Mouse (Mus musculus) heart, adult 2 months (tissue): ENCODE data around the gene Flot1. TPM values are rescaled to one million over a fixed set of nuclear protein-coding genes. Genes with fewer than 3 reads are reported as not detected.
A peak's percentile ranks its signal among the peaks of the same experiment; 100 is the strongest.

ENCODE experiments used
- DNase-seq, 2 experiments: peaks; one replicate each; pipeline ENCODE4 v3.0.0; 2021
- H3K27ac ChIP-seq: fragments of 200-600 bp; 2 replicates; pipeline ENCODE4 v1.8.1; 2022
- H3K27me3 ChIP-seq: fragments of 200-500 bp; 2 replicates; pipeline ENCODE4 v1.6.1; 2012; ENCODE audit warnings: mild to moderate bottlenecking, low read length, inconsistent platforms, mixed read lengths; ENCODE audit not compliant: control insufficient read depth, insufficient read depth
- H3K36me3 ChIP-seq: fragments of 200-500 bp; 2 replicates; pipeline ENCODE4 v1.6.1; 2012; ENCODE audit warnings: low read length, inconsistent platforms; ENCODE audit not compliant: control insufficient read depth, insufficient read depth
- H3K4me1 ChIP-seq: fragments of 200-500 bp; 2 replicates; pipeline ENCODE4 v1.6.1; 2011; ENCODE audit warnings: low read length; ENCODE audit not compliant: control insufficient read depth, insufficient read depth
- H3K4me3 ChIP-seq: fragments of 200-600 bp; 2 replicates; pipeline ENCODE4 v1.8.1; 2022
- H3K79me2 ChIP-seq: fragments of 200-500 bp; replicated peaks from 2 replicates; pipeline ENCODE4 v1.6.1; 2012; ENCODE audit warnings: mild to moderate bottlenecking, inconsistent platforms, low read length, moderate library complexity, mixed read lengths; ENCODE audit not compliant: control insufficient read depth, insufficient read depth
- H3K9ac ChIP-seq: fragments of 200-500 bp; 2 replicates; pipeline ENCODE4 v1.6.1; 2012; ENCODE audit warnings: low read depth, mild to moderate bottlenecking, control low read depth, inconsistent platforms, low read length, mixed read lengths
- CTCF ChIP-seq: fragments of 200-600 bp; IDR thresholded peaks from 2 replicates; pipeline ENCODE4 v1.8.1; 2022; ENCODE audit warnings: antibody characterized with exemption, mild to moderate bottlenecking, moderate library complexity
- EP300 ChIP-seq: fragments of 200-500 bp; IDR thresholded peaks from 2 replicates; pipeline ENCODE4 v1.6.1; 2011; ENCODE audit warnings: low read depth, low read length, control low read depth; ENCODE audit not compliant: insufficient read depth
- POLR2A ChIP-seq: fragments of 200-500 bp; IDR thresholded peaks from 2 replicates; pipeline ENCODE4 v1.6.1; 2011; ENCODE audit warnings: mild to moderate bottlenecking, low read depth, low read length, control low read depth; ENCODE audit not compliant: insufficient read depth
- WGBS: fragments of 180-500 bp; shearing (Covaris S2); methylation state at CpG from one replicate; pipeline ENCODE4 v1.1.7; 2018; 5-methylcytosine and 5-hydroxymethylcytosine counted together
- intact Hi-C: fragments of 180-260 bp; cut with DNase I; formaldehyde crosslinking; loops from one replicate; pipeline ENCODE4 v1.15.1; 2025
- polyA plus RNA-seq: library from polyadenylated mRNA; depleted of rRNA; stranded (reverse); fragments of >200 nt; gene quantifications from 2 replicates; pipeline ENCODE4 v1.2.3, GENCODE M21; 2012
- total RNA-seq, 2 experiments: library from RNA; stranded (reverse); gene quantifications; 2 replicates each; pipeline ENCODE4 v1.2.3; 2021

The Flot1 gene
- total and polyA plus RNA-seq, 3 experiments = 133 to 148 (median 138) TPM

DNA sequence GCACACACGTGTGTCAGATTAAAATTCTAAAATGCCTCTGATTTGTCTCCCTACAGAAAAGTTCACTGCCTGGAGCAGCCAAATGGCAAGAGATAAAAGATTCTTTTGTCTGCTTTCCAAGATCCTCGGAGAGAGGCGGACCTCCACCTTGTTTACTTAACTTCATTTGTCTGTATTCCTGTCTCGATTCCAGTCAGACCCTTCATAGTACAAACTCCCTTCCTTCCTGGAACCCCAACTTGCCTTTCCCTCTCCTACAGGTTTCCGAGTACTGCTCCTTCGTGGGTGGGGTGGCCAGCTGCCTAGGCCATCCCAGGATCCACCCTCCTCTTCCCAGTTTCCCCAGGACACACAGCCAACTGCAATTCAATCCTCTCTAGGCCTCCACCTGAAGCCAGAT lies 20.0 kb upstream of the Flot1 start:
- Histone ChIP-seq H3K79me2 (no peaks in the 10 kb centered on the region), H3K27me3 (no peaks in the 10 kb centered on the region), H3K4me1 (peaks cover 14% of the 10 kb centered on the region), H3K27ac (peak overlapping the region; percentile 48), H3K36me3 (no peaks in the 10 kb centered on the region; the same call in 1 of the 2 replicates), H3K9ac (no peak overlapping the region), H3K4me3 (no peak overlapping the region)
- DNase-seq = peak in 1 of 2 experiments; percentile 53
- TF ChIP-seq POLR2A (peak; percentile 16; the same call in 1 of the 2 replicates), EP300 (peak; percentile 58; the same call in 1 of the 2 replicates), CTCF (no peak)
- intact Hi-C loops = no loop called here
- WGBS = 27% methylated on average over 6 of the region's 6 CpGs

DNA sequence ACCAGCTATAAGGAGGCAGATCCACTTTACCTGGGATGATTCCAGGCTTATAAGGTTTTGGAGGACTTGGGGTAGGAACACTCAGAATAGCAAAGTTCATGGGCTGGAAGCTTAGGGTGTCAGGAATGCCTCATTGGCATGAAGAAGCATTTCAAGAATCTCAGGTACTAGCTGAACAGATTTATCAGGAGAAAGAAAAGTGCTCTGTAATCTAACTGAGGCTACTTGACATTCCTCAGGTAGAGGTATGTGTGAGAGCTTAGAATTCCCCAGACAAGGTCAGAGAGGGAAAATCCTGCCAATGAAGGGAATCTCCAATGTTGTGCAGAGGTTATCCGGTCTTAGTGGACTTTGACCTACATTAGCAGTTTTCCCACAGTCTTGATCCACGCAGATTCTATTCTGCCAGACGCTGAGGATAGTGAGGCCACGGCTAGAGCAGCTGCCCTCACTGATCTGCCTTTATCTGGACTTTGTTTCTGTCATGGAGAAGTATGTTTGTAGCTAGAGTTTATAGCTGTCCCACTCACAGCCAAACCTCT lies 19.1 kb upstream of the Flot1 start:
- intact Hi-C loops = no loop called here
- no peak overlapping the region for H3K9ac ChIP-seq

DNA sequence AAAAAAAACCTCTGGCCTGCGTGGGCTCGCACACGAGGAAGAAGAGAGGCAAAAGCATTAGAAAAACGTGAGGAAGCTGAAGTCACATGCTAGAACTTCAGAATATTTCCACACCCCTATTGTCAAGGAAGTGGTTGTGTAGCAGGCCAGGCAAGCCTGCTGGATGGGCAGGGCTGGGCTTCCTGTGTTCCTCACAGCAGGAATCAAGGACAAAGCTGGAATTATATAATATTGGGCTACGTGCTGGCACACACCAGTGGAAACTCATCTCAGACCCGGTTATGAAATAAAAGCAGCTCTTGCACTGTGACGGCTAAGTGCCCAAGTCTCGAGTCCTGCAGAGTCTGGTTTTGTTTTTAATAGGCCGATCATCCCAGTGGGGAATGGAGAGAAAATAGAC lies 15.0 kb upstream of the Flot1 start:
- H3K9ac ChIP-seq = no peak overlapping the region; the same call in 1 of the 2 replicates
- peak overlapping the region; percentile 88 for H3K27ac ChIP-seq
- WGBS = 7% methylated on average over 9 of the region's 9 CpGs
- no peaks in the 10 kb centered on the region for H3K27me3 ChIP-seq
- peaks cover 4% of the 10 kb centered on the region for H3K36me3 ChIP-seq
- no peaks in the 10 kb centered on the region for H3K79me2 ChIP-seq
- no peak for TF ChIP-seq CTCF
- peak; percentile 100 for TF ChIP-seq EP300
- peak; percentile 76; the same call in 1 of the 2 replicates for TF ChIP-seq POLR2A
- H3K4me3 ChIP-seq = no peak overlapping the region
- peaks cover 33% of the 10 kb centered on the region for H3K4me1 ChIP-seq
- peak; percentile 70 to 85 for DNase-seq
- intact Hi-C loops = no loop called here

More for the DNA sequence above, 19.1 kb upstream of the Flot1 start:
- Histone ChIP-seq H3K4me1 (peaks cover 17% of the 10 kb centered on the region), H3K36me3 (peaks cover 2% of the 10 kb centered on the region), H3K27me3 (no peaks in the 10 kb centered on the region), H3K79me2 (no peaks in the 10 kb centered on the region), H3K4me3 (no peak overlapping the region), H3K27ac (peak overlapping the region; percentile 48)
- no peak for DNase-seq
- TF ChIP-seq EP300 (no peak), CTCF (no peak), POLR2A (no peak)
- 35% methylated on average over 4 of the region's 4 CpGs for WGBS

DNA sequence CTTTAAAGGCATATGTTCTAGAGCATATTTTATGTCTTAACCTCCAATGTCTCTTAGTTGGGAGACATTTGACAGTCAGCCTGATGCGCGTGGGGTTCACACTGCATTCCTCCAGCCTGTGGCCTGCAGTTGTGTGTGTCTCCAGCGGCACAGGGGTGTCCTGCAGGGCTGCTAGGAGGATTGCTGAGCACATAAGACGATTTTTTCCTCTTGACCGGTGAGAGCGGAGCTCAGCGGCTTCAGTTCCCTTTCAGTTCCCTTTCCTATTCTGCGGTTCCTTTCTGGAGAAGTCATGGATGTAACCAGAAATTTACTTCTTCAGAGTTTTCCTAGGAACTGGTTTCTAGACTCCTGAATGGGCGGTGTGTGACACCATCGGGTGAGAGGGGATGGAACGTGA lies 13.6 kb upstream of the Flot1 start:
- Histone ChIP-seq H3K4me1 (peaks cover 36% of the 10 kb centered on the region), H3K27ac (peak overlapping the region; percentile 88), H3K36me3 (peaks cover 4% of the 10 kb centered on the region), H3K27me3 (no peaks in the 10 kb centered on the region), H3K79me2 (no peaks in the 10 kb centered on the region), H3K9ac (no peak overlapping the region), H3K4me3 (no peak overlapping the region)
- no peak for DNase-seq
- intact Hi-C loops = no loop called here
- 87% methylated on average over 11 of the region's 11 CpGs for WGBS
- TF ChIP-seq CTCF (no peak), EP300 (no peak), POLR2A (no peak)

DNA sequence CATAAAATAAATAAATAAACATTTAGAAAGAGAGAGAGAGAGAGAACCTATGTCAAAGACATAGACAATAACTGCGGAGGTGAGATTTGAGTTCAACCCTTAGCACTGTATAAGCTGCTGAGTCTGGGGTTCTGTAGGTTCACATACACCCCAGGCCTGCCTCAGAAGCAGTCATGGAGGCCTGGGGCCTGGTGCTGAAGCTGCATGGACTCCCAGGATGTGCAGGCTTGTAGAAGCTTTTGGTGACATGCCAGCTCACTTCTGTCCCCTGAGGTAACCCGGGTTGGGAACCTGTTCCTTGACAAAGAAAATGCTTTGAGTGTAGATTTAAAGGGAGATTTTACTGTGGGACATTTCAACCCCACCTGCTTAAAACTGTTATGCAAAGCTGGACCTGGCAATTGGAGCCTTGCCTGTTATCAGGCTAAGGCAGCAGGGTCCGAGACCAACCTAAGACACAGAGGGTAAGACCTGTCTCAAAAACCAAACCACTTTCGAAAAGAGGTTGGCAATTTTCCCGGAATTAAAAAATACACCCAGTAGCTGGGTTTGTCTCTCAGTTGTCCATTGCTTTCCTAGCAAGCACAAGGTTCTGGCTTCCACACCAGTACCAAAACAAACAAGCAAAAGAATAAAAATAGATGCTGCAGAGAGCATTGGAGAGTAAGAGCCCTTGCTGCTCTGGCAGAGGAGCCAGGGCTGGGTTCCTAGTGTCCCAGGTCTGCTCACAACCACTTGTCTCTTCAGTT lies 12.0 kb upstream of the Flot1 start:
- WGBS = 42% methylated on average over 5 of the region's 5 CpGs
- DNase-seq = peak in 1 of 2 experiments; percentile 38
- intact Hi-C loops = no loop called here
- no peak for TF ChIP-seq POLR2A
- TF ChIP-seq CTCF = no peak
- TF ChIP-seq EP300 = no peak
- Histone ChIP-seq H3K4me3 (no peak overlapping the region), H3K79me2 (no peaks in the 10 kb centered on the region), H3K36me3 (peaks cover 11% of the 10 kb centered on the region), H3K27ac (peak overlapping the region; percentile 77), H3K9ac (no peak overlapping the region), H3K4me1 (peaks cover 43% of the 10 kb centered on the region), H3K27me3 (no peaks in the 10 kb centered on the region)

DNA sequence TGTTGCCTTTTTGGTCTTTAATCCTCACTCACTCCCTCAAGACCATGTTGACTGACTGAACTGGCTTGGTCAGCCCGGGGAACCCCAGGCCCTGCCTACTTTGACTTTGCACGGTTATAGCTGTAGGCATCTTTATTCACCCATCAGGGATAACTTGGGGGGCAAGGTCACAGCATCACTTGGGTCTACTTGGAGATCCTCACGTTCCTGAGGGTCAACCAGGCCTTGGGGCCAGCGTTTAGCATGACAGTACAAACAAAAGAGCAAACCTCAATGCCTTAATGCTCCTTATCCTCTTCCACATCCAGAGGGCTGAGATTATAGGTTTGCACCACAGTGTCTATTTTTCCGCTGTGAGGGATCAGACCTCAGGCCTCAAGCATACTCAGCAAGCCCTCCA lies 10.7 kb upstream of the Flot1 start:
- peaks cover 11% of the 10 kb centered on the region for H3K36me3 ChIP-seq
- peaks cover 41% of the 10 kb centered on the region for H3K4me1 ChIP-seq
- no peak for DNase-seq
- no peak overlapping the region for H3K4me3 ChIP-seq
- H3K27ac ChIP-seq = peak overlapping the region; percentile 94
- intact Hi-C loops = no loop called here
- no peaks in the 10 kb centered on the region for H3K79me2 ChIP-seq
- H3K27me3 ChIP-seq = no peaks in the 10 kb centered on the region
- no peak overlapping the region for H3K9ac ChIP-seq
- TF ChIP-seq CTCF (no peak), POLR2A (no peak), EP300 (no peak)
- WGBS = 86% methylated on average over 5 of the region's 5 CpGs
